Mouse (Mus musculus) brain, embryonic 14.5 days (tissue): ENCODE results near the gene Cend1. TPM values are rescaled to one million over a fixed set of nuclear protein-coding genes. Genes with fewer than 3 reads are reported as not detected.
A peak's percentile ranks its signal among the peaks of the same experiment; 100 is the strongest.
"Not testable (repeated sequence)": the region's sequence is repeated elsewhere in the genome, so short reads cannot be mapped to it uniquely, and the experiment has no call there.

ENCODE experiments used
- DNase-seq: peaks from one replicate; pipeline ENCODE4 v3.0.0-alpha.2; 2011; ENCODE audit warnings: low read depth
- CTCF ChIP-seq: fragments of 200-500 bp; IDR thresholded peaks from 2 replicates; pipeline ENCODE4 v1.5.1; 2012; ENCODE audit warnings: inconsistent platforms, mild to moderate bottlenecking, moderate library complexity, borderline replicate concordance; ENCODE audit not compliant: insufficient read depth, insufficient read length; ENCODE audit errors: extremely low read depth
- POLR2A ChIP-seq: fragments of 200-500 bp; IDR thresholded peaks from 2 replicates; pipeline ENCODE4 v1.6.1; 2012; ENCODE audit warnings: mild to moderate bottlenecking, inconsistent platforms, borderline replicate concordance; ENCODE audit not compliant: poor library complexity, insufficient read depth, insufficient read length, severe bottlenecking; ENCODE audit errors: extremely low read depth
- polyA plus RNA-seq: library from polyadenylated mRNA; depleted of rRNA; stranded (reverse); fragments of >200 nt; gene quantifications from 2 replicates; pipeline ENCODE4 v1.2.3, GENCODE M21; 2012

The Cend1 gene
- polyA plus RNA-seq, 1 experiment: 54.4 TPM

- peak; percentile 94 for DNase-seq
- TF ChIP-seq POLR2A (peak; percentile 49; the same call in 1 of the 2 replicates), CTCF (no peak)
These were observed 25.8 kb upstream of the Cend1 start, which contains the start of gene Pnpla2 for GRCm38 (mm10) chr7:141454967-141455551. Gene Pnpla2 (plus strand): TSS chr7:141455198.

GRCm38 (mm10) chr7:141453636-141454035 lies 24.3 kb upstream of the Cend1 start:
- DNase-seq: no peak
- TF ChIP-seq POLR2A: no peak
- TF ChIP-seq CTCF: no peak

- DNase-seq: no peak
- TF ChIP-seq POLR2A: no peak
- TF ChIP-seq CTCF: no peak
These were observed 22.6 kb upstream of the Cend1 start for GRCm38 (mm10) chr7:141451928-141452327.

- TF ChIP-seq POLR2A: peak; percentile 83
- TF ChIP-seq CTCF: no peak
- DNase-seq: peak; percentile 98
These were observed 18.1 kb upstream of the Cend1 start, which contains the start of gene Rplp2 for GRCm38 (mm10) chr7:141447110-141447991. Gene Rplp2 (plus strand): TSS chr7:141447370.

GRCm38 (mm10) chr7:141446374-141446773 lies 17.1 kb upstream of the Cend1 start:
- not testable (repeated sequence) for DNase-seq

- no peak for TF ChIP-seq CTCF
- peak; percentile 44; the same call in 1 of the 2 replicates for TF ChIP-seq POLR2A
- peak; percentile 86 for DNase-seq
These were observed 14.5 kb upstream of the Cend1 start, which contains the start of gene Pidd1 for GRCm38 (mm10) chr7:141443828-141444237. Gene Pidd1 (minus strand): TSS chr7:141444025.

GRCm38 (mm10) chr7:141443081-141443821 lies 14.0 kb upstream of the Cend1 start:
- peak; percentile 77 for DNase-seq

GRCm38 (mm10) chr7:141442199-141442598 lies 12.9 kb upstream of the Cend1 start:
- no peak for DNase-seq
- TF ChIP-seq POLR2A (no peak), CTCF (no peak)

More at GRCm38 (mm10) chr7:141443081-141443821, 14.0 kb upstream of the Cend1 start:
- TF ChIP-seq POLR2A (no peak), CTCF (0 out of 2 replicates have a peak, but pooled peaks have one; percentile 19)

- TF ChIP-seq CTCF (no peak), POLR2A (no peak)
- DNase-seq: no peak
These were observed 12.2 kb upstream of the Cend1 start for GRCm38 (mm10) chr7:141441460-141441859.

- TF ChIP-seq POLR2A: no peak
- TF ChIP-seq CTCF: peak; percentile 64; the same call in 1 of the 2 replicates
- peak; percentile 45 for DNase-seq
These were observed 11.3 kb upstream of the Cend1 start for GRCm38 (mm10) chr7:141440613-141441012.

GRCm38 (mm10) chr7:141439811-141440210 lies 10.5 kb upstream of the Cend1 start:
- no peak for DNase-seq
- TF ChIP-seq CTCF (no peak), POLR2A (no peak)

GRCm38 (mm10) chr7:141439140-141439679 lies 9.9 kb upstream of the Cend1 start:
- DNase-seq: no peak
- no peak for TF ChIP-seq CTCF
